15 mouse cellular contexts compared by ENCODE assay signal in the genomic region with DNA sequence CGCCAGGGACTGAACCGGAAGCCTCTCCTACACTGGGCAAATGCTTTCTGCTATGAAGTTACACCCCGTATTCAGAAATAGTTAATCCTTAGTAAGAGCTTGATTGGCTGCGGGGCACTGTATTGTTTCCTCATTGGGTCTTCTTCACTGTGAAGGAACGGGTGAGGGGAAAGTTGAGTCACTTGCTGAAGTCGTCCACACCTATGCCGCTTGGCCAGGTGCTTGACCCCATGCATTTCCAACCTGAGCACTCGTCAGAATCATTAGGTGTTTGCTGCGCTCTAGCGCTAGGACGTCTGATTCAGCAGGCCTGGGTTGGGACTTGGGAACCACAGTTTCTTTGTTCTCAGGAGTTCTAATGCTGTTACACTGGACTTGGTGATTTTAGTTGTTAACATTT.
"Had no signal": no experiment of that assay in that cellular context is flagged by ENCODE, and none has a peak within 500 bp of the region (broad histone marks: within the 10 kb centered on the region; RNA-seq: fewer than 3 reads in every experiment).

No protein-coding gene starts in this region.

- H3K27me3 ChIP-seq: liver, embryonic 15.5 days; megakaryocyte, embryonic 14.5 days; midbrain, embryonic 12.5 days; neural tube, embryonic 13.5 days had no signal

- H3K4me3 ChIP-seq: layer of hippocampus, adult 2 months; liver, embryonic 15.5 days; megakaryocyte, embryonic 14.5 days; midbrain, embryonic 12.5 days; neural tube, embryonic 13.5 days had no signal

- H3K9ac ChIP-seq: liver, embryonic 15.5 days; midbrain, embryonic 12.5 days; neural tube, embryonic 13.5 days had no signal

- H3K27ac ChIP-seq: layer of hippocampus, adult 2 months; liver, embryonic 15.5 days; macrophage; midbrain, embryonic 12.5 days; neural tube, embryonic 13.5 days had no signal

- DNase-seq: kidney, adult 9 months; kidney, postnatal 10 days; kidney, postnatal 4 days; lung, adult 2 months; retina, postnatal 1 day; thymus, postnatal 4 days had no signal

- ATAC-seq: lung, postnatal 0 days; midbrain, embryonic 16.5 days had no signal

- H3K4me2 ChIP-seq: liver, embryonic 11.5 days; liver, embryonic 15.5 days; midbrain, embryonic 12.5 days; neural tube, embryonic 13.5 days had no signal

- H3K9me3 ChIP-seq: liver, embryonic 15.5 days; megakaryocyte, embryonic 14.5 days; midbrain, embryonic 12.5 days; neural tube, embryonic 13.5 days had no signal

- H3K4me1 ChIP-seq: liver, embryonic 15.5 days; midbrain, embryonic 12.5 days; neural tube, embryonic 13.5 days had no signal
